Mouse (Mus musculus) limb, embryonic 10.5 days (tissue): ENCODE measurements around the gene Tmem203. TPM values are rescaled to one million over a fixed set of nuclear protein-coding genes. Genes with fewer than 3 reads are reported as not detected.

Source experiments
- DNase-seq: peaks from one replicate; pipeline ENCODE4 v3.0.0-alpha.2; 2017; ENCODE audit warnings: low spot score
- H3K27ac ChIP-seq: fragments of 300-500 bp; sonication (generic); 2 replicates; pipeline ENCODE4 v1.5.1; 2016; ENCODE audit warnings: mild to moderate bottlenecking
- H3K27me3 ChIP-seq: fragments of 300-500 bp; sonication (generic); 2 replicates; pipeline ENCODE4 v1.6.1; 2016; ENCODE audit warnings: low read depth, mild to moderate bottlenecking; ENCODE audit not compliant: poor library complexity, severe bottlenecking
- H3K36me3 ChIP-seq: fragments of 300-500 bp; sonication (generic); 2 replicates; pipeline ENCODE4 v1.6.1; 2016; ENCODE audit warnings: mild to moderate bottlenecking, moderate library complexity
- H3K4me1 ChIP-seq: fragments of 300-500 bp; sonication (generic); 2 replicates; pipeline ENCODE4 v1.6.1; 2016
- H3K4me3 ChIP-seq: fragments of 300-500 bp; sonication (generic); 2 replicates; pipeline ENCODE4 v1.5.1; 2016; ENCODE audit warnings: mild to moderate bottlenecking, moderate library complexity
- H3K9me3 ChIP-seq: fragments of 300-500 bp; sonication (generic); replicated peaks from 2 replicates; pipeline ENCODE4 v1.6.1; 2016; ENCODE audit warnings: mild to moderate bottlenecking
- WGBS: fragments of 180-500 bp; shearing (Covaris S2); methylation state at CpG from one replicate; pipeline ENCODE4 v1.1.7; 2016; 5-methylcytosine and 5-hydroxymethylcytosine counted together
- polyA plus RNA-seq: library from polyadenylated mRNA; unstranded; fragments of >200 nt; fragmentation: Nextera tagmentation; extraction: Ambion mirVana; gene quantifications from 2 replicates; pipeline ENCODE4 v1.2.1, GENCODE M21; 2016

Gene Tmem203
- polyA plus RNA-seq, 1 experiment from 2014 or later: 18.4 TPM

GRCm38 (mm10) chr2:25225811-25226379, 29.3 kb upstream of the Tmem203 start:
- Histone ChIP-seq H3K36me3 (peaks cover 24% of the 10 kb centered on the region), H3K27ac (peak overlapping the region; percentile 95), H3K4me3 (peak overlapping the region; percentile 75), H3K27me3 (peaks cover 7% of the 10 kb centered on the region; the same call in 1 of the 2 replicates), H3K9me3 (no peaks in the 10 kb centered on the region), H3K4me1 (peaks cover 34% of the 10 kb centered on the region)
- 83% methylated on average over 8 of the region's 8 CpGs for WGBS
- no peak for DNase-seq

- Histone ChIP-seq H3K9me3 (no peaks in the 10 kb centered on the region), H3K4me3 (no peak overlapping the region), H3K36me3 (peaks cover 17% of the 10 kb centered on the region), H3K4me1 (peaks cover 34% of the 10 kb centered on the region), H3K27ac (peak overlapping the region; percentile 20; the same call in 1 of the 2 replicates), H3K27me3 (peaks cover 16% of the 10 kb centered on the region; the same call in 1 of the 2 replicates)
- no peak for DNase-seq
- WGBS: 83% methylated on average over 5 of the region's 5 CpGs
These were observed 28.4 kb upstream of the Tmem203 start for GRCm38 (mm10) chr2:25226864-25227263.

GRCm38 (mm10) chr2:25227406-25227805, 27.8 kb upstream of the Tmem203 start:
- H3K4me3 ChIP-seq: no peak overlapping the region
- WGBS: 92% methylated on average over 4 of the region's 4 CpGs
- H3K36me3 ChIP-seq: peaks cover 11% of the 10 kb centered on the region
- H3K27me3 ChIP-seq: peaks cover 22% of the 10 kb centered on the region; the same call in 1 of the 2 replicates
- DNase-seq: no peak
- H3K27ac ChIP-seq: 0 out of 2 replicates have a peak overlapping the region, but pooled peaks have one; percentile 20
- H3K4me1 ChIP-seq: peaks cover 34% of the 10 kb centered on the region
- no peaks in the 10 kb centered on the region for H3K9me3 ChIP-seq

GRCm38 (mm10) chr2:25228431-25228889, 26.8 kb upstream of the Tmem203 start:
- DNase-seq: peak; percentile 83
- Histone ChIP-seq H3K9me3 (no peaks in the 10 kb centered on the region), H3K36me3 (peaks cover 2% of the 10 kb centered on the region), H3K4me3 (peak overlapping the region; percentile 41), H3K4me1 (peaks cover 30% of the 10 kb centered on the region), H3K27me3 (peaks cover 27% of the 10 kb centered on the region; the same call in 1 of the 2 replicates), H3K27ac (peak overlapping the region; percentile 82)
- 2% methylated on average over 7 of the region's 7 CpGs for WGBS

- peaks cover 27% of the 10 kb centered on the region; the same call in 1 of the 2 replicates for H3K27me3 ChIP-seq
- WGBS: 72% methylated on average over 6 of the region's 6 CpGs
- peaks cover 26% of the 10 kb centered on the region for H3K4me1 ChIP-seq
- DNase-seq: no peak
- H3K9me3 ChIP-seq: no peaks in the 10 kb centered on the region
- peak overlapping the region; percentile 41 for H3K4me3 ChIP-seq
- H3K27ac ChIP-seq: peak overlapping the region; percentile 82
- H3K36me3 ChIP-seq: no peaks in the 10 kb centered on the region
These were observed 26.2 kb upstream of the Tmem203 start for GRCm38 (mm10) chr2:25228995-25229530.

GRCm38 (mm10) chr2:25229582-25229981, 25.7 kb upstream of the Tmem203 start:
- Histone ChIP-seq H3K36me3 (no peaks in the 10 kb centered on the region), H3K4me3 (no peak overlapping the region), H3K27ac (no peak overlapping the region), H3K9me3 (no peaks in the 10 kb centered on the region), H3K27me3 (peaks cover 27% of the 10 kb centered on the region; the same call in 1 of the 2 replicates), H3K4me1 (peaks cover 26% of the 10 kb centered on the region)
- 88% methylated on average over 5 of the region's 5 CpGs for WGBS
- no peak for DNase-seq

GRCm38 (mm10) chr2:25230581-25230980, 24.7 kb upstream of the Tmem203 start:
- 89% methylated on average over 7 of the region's 7 CpGs for WGBS
- no peak for DNase-seq
- peaks cover 36% of the 10 kb centered on the region for H3K27me3 ChIP-seq
- H3K4me1 ChIP-seq: peaks cover 22% of the 10 kb centered on the region
- no peak overlapping the region for H3K27ac ChIP-seq
- no peaks in the 10 kb centered on the region for H3K36me3 ChIP-seq
- no peaks in the 10 kb centered on the region for H3K9me3 ChIP-seq
- H3K4me3 ChIP-seq: no peak overlapping the region

- Histone ChIP-seq H3K27me3 (peaks cover 41% of the 10 kb centered on the region), H3K4me3 (no peak overlapping the region), H3K36me3 (no peaks in the 10 kb centered on the region), H3K4me1 (peaks cover 18% of the 10 kb centered on the region), H3K27ac (no peak overlapping the region), H3K9me3 (no peaks in the 10 kb centered on the region)
- no peak for DNase-seq
- 61% methylated on average over 12 of the region's 12 CpGs for WGBS
These were observed 24.2 kb upstream of the Tmem203 start for GRCm38 (mm10) chr2:25231038-25231437.

GRCm38 (mm10) chr2:25233421-25233820, 21.8 kb upstream of the Tmem203 start:
- no peaks in the 10 kb centered on the region for H3K9me3 ChIP-seq
- 81% methylated on average over 4 of the region's 4 CpGs for WGBS
- no peaks in the 10 kb centered on the region for H3K36me3 ChIP-seq
- no peak overlapping the region for H3K4me3 ChIP-seq
- H3K27ac ChIP-seq: no peak overlapping the region
- DNase-seq: no peak
- H3K27me3 ChIP-seq: peaks cover 52% of the 10 kb centered on the region
- peaks cover 11% of the 10 kb centered on the region for H3K4me1 ChIP-seq

GRCm38 (mm10) chr2:25234050-25234449, 21.2 kb upstream of the Tmem203 start, which contains the start of gene Slc34a3:
TSS of gene Slc34a3 (minus strand) at chr2:25234364.
- Histone ChIP-seq H3K4me1 (peaks cover 5% of the 10 kb centered on the region), H3K36me3 (no peaks in the 10 kb centered on the region), H3K27me3 (peaks cover 56% of the 10 kb centered on the region), H3K9me3 (no peaks in the 10 kb centered on the region), H3K4me3 (no peak within 1 kb of the TSS), H3K27ac (no peak within 1 kb of the TSS)
- 95% methylated on average over 3 of the region's 3 CpGs for WGBS
- no peak for DNase-seq

GRCm38 (mm10) chr2:25234551-25235220, 20.6 kb upstream of the Tmem203 start:
- no peak for DNase-seq
- Histone ChIP-seq H3K27me3 (peaks cover 57% of the 10 kb centered on the region), H3K4me1 (peaks cover 3% of the 10 kb centered on the region; the same call in 1 of the 2 replicates), H3K4me3 (no peak overlapping the region), H3K27ac (no peak overlapping the region), H3K36me3 (no peaks in the 10 kb centered on the region), H3K9me3 (no peaks in the 10 kb centered on the region)
- WGBS: 76% methylated on average over 5 of the region's 5 CpGs

- no peak within 1 kb of the TSS for H3K27ac ChIP-seq
- H3K9me3 ChIP-seq: no peaks in the 10 kb centered on the region
- peaks cover 53% of the 10 kb centered on the region for H3K27me3 ChIP-seq
- H3K4me3 ChIP-seq: no peak within 1 kb of the TSS
- no peaks in the 10 kb centered on the region for H3K36me3 ChIP-seq
- WGBS: 36% methylated on average over 8 of the region's 8 CpGs
- peaks cover 18% of the 10 kb centered on the region for H3K4me1 ChIP-seq
- DNase-seq: no peak
These were observed 18.6 kb upstream of the Tmem203 start, which contains the start of gene Rnf224 for GRCm38 (mm10) chr2:25236614-25237013. TSS of gene Rnf224 (minus strand) at chr2:25236787.

GRCm38 (mm10) chr2:25237522-25237921, 17.7 kb upstream of the Tmem203 start:
- Histone ChIP-seq H3K4me1 (peaks cover 27% of the 10 kb centered on the region), H3K4me3 (no peak overlapping the region), H3K27me3 (peaks cover 53% of the 10 kb centered on the region), H3K9me3 (no peaks in the 10 kb centered on the region), H3K36me3 (no peaks in the 10 kb centered on the region), H3K27ac (no peak overlapping the region)
- WGBS: 68% methylated on average over 4 of the region's 4 CpGs
- DNase-seq: no peak
